Mouse (Mus musculus): ENCODE data around the gene Hcfc2.

GRCm38 (mm10) chr10:82698712-82699261 lies 2.8 kb downstream of the Hcfc2 start:
- TF ChIP-seq CTCF (IDR thresholded peaks at IDR 0.05; ENCODE audit: extremely low read depth, insufficient read depth, low read length) (no peak), POLR2A (IDR thresholded peaks at IDR 0.05; ENCODE audit: extremely low read depth, insufficient read depth, low read length) (peak; percentile 32; the same call in 1 of the 2 replicates)

Measured in cortical plate, adult 2 months (tissue).